Mouse (Mus musculus) liver, embryonic 11.5 days (tissue): ENCODE data around the gene Cux1. TPM values are rescaled to one million over a fixed set of nuclear protein-coding genes. Genes with fewer than 3 reads are reported as not detected.

Experiments
- ATAC-seq: fragments of 200-750 bp; cut with Nextera tagmentation; replicated peaks from 2 replicates; pipeline ENCODE4 v1.8.0; 2017; ENCODE audit warnings: moderate number of reproducible peaks, mild to moderate bottlenecking, moderate TSS enrichment, moderate library complexity; ENCODE audit not compliant: low FRiP score
- DNase-seq: peaks from one replicate; pipeline ENCODE4 v3.0.0-alpha.2; 2017; ENCODE audit warnings: low spot score
- H3K27ac ChIP-seq: fragments of 300-500 bp; sonication (generic); 2 replicates; pipeline ENCODE4 v1.5.1; 2014; ENCODE audit warnings: mild to moderate bottlenecking, low read depth, low read length, control low read depth
- H3K27me3 ChIP-seq: fragments of 300-500 bp; sonication (generic); replicated peaks from 2 replicates; pipeline ENCODE4 v1.6.1; 2014; ENCODE audit warnings: low read length, mixed read lengths; ENCODE audit not compliant: control insufficient read depth, insufficient read depth
- H3K36me3 ChIP-seq: fragments of 300-500 bp; sonication (generic); 2 replicates; pipeline ENCODE4 v1.6.1; 2014; ENCODE audit warnings: mild to moderate bottlenecking, low read length, moderate library complexity, mixed read lengths; ENCODE audit not compliant: control insufficient read depth, insufficient read depth
- H3K4me1 ChIP-seq: fragments of 300-500 bp; sonication (generic); replicated peaks from 2 replicates; pipeline ENCODE4 v1.6.1; 2014; ENCODE audit warnings: low read length, mixed read lengths; ENCODE audit not compliant: control insufficient read depth, insufficient read depth
- H3K4me2 ChIP-seq: fragments of 300-500 bp; sonication (generic); 2 replicates; pipeline ENCODE4 v1.6.1; 2014; ENCODE audit warnings: mild to moderate bottlenecking, control low read depth, moderate library complexity
- H3K4me3 ChIP-seq: fragments of 300-500 bp; sonication (generic); 2 replicates; pipeline ENCODE4 v1.5.1; 2014; ENCODE audit warnings: low read depth, low read length, control low read depth
- H3K9ac ChIP-seq: fragments of 300-500 bp; sonication (generic); 2 replicates; pipeline ENCODE4 v1.6.1; 2014; ENCODE audit warnings: low read depth, low read length, control low read depth
- H3K9me3 ChIP-seq: fragments of 300-500 bp; sonication (generic); 2 replicates; pipeline ENCODE4 v1.6.1; 2016; ENCODE audit warnings: low read length, inconsistent platforms, mixed read lengths; ENCODE audit not compliant: control insufficient read depth
- WGBS: fragments of 180-500 bp; shearing (Covaris S2); extraction: QIAGEN DNeasy Blood & Tissue Kit; methylation state at CpG from one replicate; pipeline ENCODE4 v1.1.7; 2014; 5-methylcytosine and 5-hydroxymethylcytosine counted together
- polyA plus RNA-seq: library from polyadenylated mRNA; unstranded; fragments of >200 nt; fragmentation: Nextera tagmentation; extraction: Ambion mirVana; gene quantifications from 2 replicates; pipeline ENCODE4 v1.2.1, GENCODE M21; 2014

Gene Cux1
- polyA plus RNA-seq, 1 experiment from 2014 or later, result 45.8 TPM

DNA sequence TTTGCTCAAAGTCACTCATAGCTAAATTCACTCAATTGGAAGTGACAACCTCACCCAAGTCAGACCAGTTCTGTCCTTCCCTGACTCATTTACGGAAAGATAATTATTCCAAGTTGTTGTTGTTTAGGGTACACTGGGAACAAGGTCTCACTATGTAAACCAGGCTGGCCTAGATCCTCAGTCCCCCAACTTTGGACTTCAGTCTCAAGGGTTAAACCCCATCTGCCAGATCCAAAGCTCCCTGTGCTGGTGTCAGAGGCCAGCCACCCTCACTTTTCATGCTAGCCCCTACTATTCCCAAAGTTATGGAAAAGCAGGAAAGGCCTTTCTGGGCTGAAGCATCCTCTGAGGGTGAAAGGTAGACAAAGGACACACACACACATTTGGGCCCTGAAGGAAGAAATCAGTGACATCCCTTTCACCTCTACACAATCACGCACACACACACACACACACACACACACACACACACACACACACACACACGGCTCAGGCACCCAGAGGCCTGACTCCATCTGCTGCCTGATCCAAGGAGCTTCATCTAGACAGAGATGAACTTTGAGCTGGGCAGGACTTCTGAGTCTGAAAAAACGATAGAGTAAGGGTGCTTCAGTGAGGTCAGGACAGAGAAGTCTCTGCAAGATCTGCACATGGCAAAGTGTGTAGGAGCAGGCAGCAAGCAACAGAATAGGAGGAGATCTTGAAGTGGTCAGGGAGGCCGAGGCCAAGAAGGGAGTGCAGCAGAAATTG lies 31.1 kb downstream of the Cux1 start:
- Histone ChIP-seq H3K9me3 (no peaks in the 10 kb centered on the region), H3K36me3 (no peaks in the 10 kb centered on the region), H3K4me3 (no peak overlapping the region), H3K9ac (no peak overlapping the region), H3K27me3 (no peaks in the 10 kb centered on the region), H3K4me2 (no peak overlapping the region), H3K4me1 (peaks cover 33% of the 10 kb centered on the region), H3K27ac (no peak overlapping the region)
- no peak for DNase-seq
- WGBS, result 64% methylated on average over 5 of the region's 5 CpGs
- ATAC-seq, result no peak

DNA sequence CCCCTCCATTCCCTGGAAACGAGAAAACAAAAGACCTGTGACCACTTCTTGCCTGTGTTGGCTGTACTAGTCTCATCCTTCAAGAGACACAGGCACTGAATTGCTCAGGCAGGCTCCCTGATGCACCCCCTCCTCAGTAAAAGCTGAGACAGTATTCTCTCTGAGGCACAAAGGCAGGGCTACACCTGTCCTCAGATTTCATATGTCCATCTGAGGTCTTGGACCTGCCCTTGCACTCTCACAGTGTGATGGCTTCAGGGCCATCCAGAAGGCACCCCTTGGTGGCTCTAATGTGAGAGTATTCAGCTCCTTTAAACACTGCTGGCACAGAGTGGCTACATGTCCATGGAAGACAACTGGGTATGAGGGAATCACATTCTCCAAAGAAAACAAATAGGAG lies 32.1 kb downstream of the Cux1 start:
- DNase-seq (no peak), ATAC-seq (no peak)
- H3K27me3 ChIP-seq, result no peaks in the 10 kb centered on the region
- no peaks in the 10 kb centered on the region for H3K9me3 ChIP-seq
- no peak overlapping the region for H3K27ac ChIP-seq
- no peak overlapping the region for H3K9ac ChIP-seq
- H3K36me3 ChIP-seq, result no peaks in the 10 kb centered on the region
- H3K4me2 ChIP-seq, result no peak overlapping the region
- WGBS, result 40% methylated on average over 1 of the region's 1 CpGs
- H3K4me3 ChIP-seq, result no peak overlapping the region
- peaks cover 23% of the 10 kb centered on the region for H3K4me1 ChIP-seq

GRCm38 (mm10) chr5:136533371-136534276 lies 33.7 kb downstream of the Cux1 start:
- Histone ChIP-seq H3K9me3 (no peaks in the 10 kb centered on the region), H3K27me3 (no peaks in the 10 kb centered on the region), H3K9ac (no peak overlapping the region), H3K27ac (no peak overlapping the region), H3K36me3 (no peaks in the 10 kb centered on the region), H3K4me2 (no peak overlapping the region), H3K4me1 (peaks cover 15% of the 10 kb centered on the region; the same call in 1 of the 2 replicates), H3K4me3 (no peak overlapping the region)
- DNase-seq (no peak), ATAC-seq (no peak)
- WGBS, result 73% methylated on average over 11 of the region's 11 CpGs

GRCm38 (mm10) chr5:136531674-136532365 lies 35.5 kb downstream of the Cux1 start:
- no peak overlapping the region for H3K27ac ChIP-seq
- DNase-seq (no peak), ATAC-seq (no peak)
- 68% methylated on average over 2 of the region's 2 CpGs for WGBS
- no peak overlapping the region for H3K4me2 ChIP-seq
- no peak overlapping the region for H3K4me3 ChIP-seq
- no peaks in the 10 kb centered on the region for H3K36me3 ChIP-seq
- H3K9me3 ChIP-seq, result no peaks in the 10 kb centered on the region
- no peaks in the 10 kb centered on the region for H3K27me3 ChIP-seq
- no peak overlapping the region for H3K9ac ChIP-seq
- H3K4me1 ChIP-seq, result peaks cover 14% of the 10 kb centered on the region; the same call in 1 of the 2 replicates

- H3K27me3 ChIP-seq, result no peaks in the 10 kb centered on the region
- no peak overlapping the region for H3K9ac ChIP-seq
- H3K9me3 ChIP-seq, result no peaks in the 10 kb centered on the region
- peaks cover 10% of the 10 kb centered on the region; the same call in 1 of the 2 replicates for H3K4me1 ChIP-seq
- no peak overlapping the region for H3K27ac ChIP-seq
- DNase-seq, result no peak
- ATAC-seq, result no peak
- no peaks in the 10 kb centered on the region for H3K36me3 ChIP-seq
- 95% methylated on average over 1 of the region's 1 CpGs for WGBS
- no peak overlapping the region for H3K4me2 ChIP-seq
- no peak overlapping the region for H3K4me3 ChIP-seq
These were observed 36.4 kb downstream of the Cux1 start for GRCm38 (mm10) chr5:136530931-136531330.

- Histone ChIP-seq H3K4me1 (peaks cover 5% of the 10 kb centered on the region; the same call in 1 of the 2 replicates), H3K9me3 (no peaks in the 10 kb centered on the region), H3K9ac (no peak overlapping the region), H3K4me2 (no peak overlapping the region), H3K27me3 (no peaks in the 10 kb centered on the region), H3K27ac (no peak overlapping the region), H3K4me3 (no peak overlapping the region), H3K36me3 (no peaks in the 10 kb centered on the region)
- ATAC-seq (no peak), DNase-seq (no peak)
These were observed 38.1 kb downstream of the Cux1 start for GRCm38 (mm10) chr5:136529165-136529564.

DNA sequence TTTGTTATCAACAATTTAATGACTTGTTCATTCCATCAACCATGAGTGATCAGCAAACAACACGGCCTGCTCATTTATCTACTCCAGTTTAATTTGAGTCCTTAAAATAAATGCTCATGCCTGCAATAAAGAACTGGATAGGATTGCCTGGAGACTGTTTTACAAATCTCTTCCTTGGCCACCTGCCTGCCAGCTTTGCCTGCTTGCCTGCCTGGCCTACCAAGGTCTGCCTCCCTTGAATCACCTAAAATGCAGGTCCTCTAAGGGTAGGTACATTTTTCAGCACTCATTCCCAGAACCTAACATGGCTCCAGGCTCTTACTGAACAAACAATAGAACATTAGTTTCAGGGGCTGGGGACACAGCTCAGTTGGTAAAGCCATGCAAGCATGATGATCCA lies 39.4 kb downstream of the Cux1 start:
- Histone ChIP-seq H3K4me1 (peaks cover 2% of the 10 kb centered on the region; the same call in 1 of the 2 replicates), H3K4me3 (no peak overlapping the region), H3K4me2 (no peak overlapping the region), H3K27ac (no peak overlapping the region), H3K9ac (no peak overlapping the region), H3K9me3 (no peaks in the 10 kb centered on the region), H3K36me3 (no peaks in the 10 kb centered on the region), H3K27me3 (no peaks in the 10 kb centered on the region)
- 73% methylated on average over 1 of the region's 1 CpGs for WGBS
- ATAC-seq (no peak), DNase-seq (no peak)

DNA sequence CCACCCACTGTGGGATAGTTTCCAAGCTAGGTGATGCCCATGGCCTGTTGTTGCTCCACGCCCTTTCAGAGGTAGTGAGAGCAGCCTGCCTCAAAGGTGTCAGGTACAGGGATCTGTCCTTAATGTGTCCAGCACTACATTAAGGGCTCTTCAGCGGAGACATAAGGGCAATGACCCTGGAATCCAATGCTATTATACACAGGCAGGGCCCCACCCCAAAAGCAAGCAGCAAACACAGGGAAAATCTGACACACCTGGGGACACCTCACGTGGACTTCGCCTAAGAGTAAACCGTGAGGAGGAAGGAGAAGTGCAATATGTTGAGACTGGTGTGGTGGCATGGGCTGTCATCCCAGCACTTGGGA lies 40.8 kb downstream of the Cux1 start:
- no peak overlapping the region for H3K9ac ChIP-seq
- no peak for ATAC-seq
- H3K27me3 ChIP-seq, result no peaks in the 10 kb centered on the region
- WGBS, result 86% methylated on average over 5 of the region's 5 CpGs
- no peaks in the 10 kb centered on the region for H3K36me3 ChIP-seq
- peaks cover 5% of the 10 kb centered on the region; the same call in 1 of the 2 replicates for H3K4me1 ChIP-seq
- H3K27ac ChIP-seq, result no peak overlapping the region
- H3K4me2 ChIP-seq, result no peak overlapping the region
- no peaks in the 10 kb centered on the region for H3K9me3 ChIP-seq
- no peak overlapping the region for H3K4me3 ChIP-seq
- DNase-seq, result no peak
